Mouse (Mus musculus) MEL (cell line): ENCODE results near the gene C1ql4. TPM values are rescaled to one million over a fixed set of nuclear protein-coding genes. Genes with fewer than 3 reads are reported as not detected.

Experiments used
- DNase-seq: peaks from one replicate; pipeline ENCODE4 v3.0.0; 2011; ENCODE audit warnings: low read depth, low spot score
- H3K27ac ChIP-seq: 2 replicates; pipeline ENCODE4 v1.5.1; 2012; ENCODE audit warnings: low read depth, mild to moderate bottlenecking, control low read depth, low read length, moderate library complexity; ENCODE audit not compliant: control insufficient read depth
- H3K27me3 ChIP-seq, 2 experiments: fragments of 150-350 bp in 1 of 2; sonication (generic) in 1 of 2; 2 replicates each; pipeline ENCODE4 v1.6.1; 2012; ENCODE audit warnings: low read length in 2 of 2, mild to moderate bottlenecking in 2 of 2, improper control_type of control experiment in 1 of 2, moderate library complexity in 1 of 2; ENCODE audit not compliant: insufficient read depth in 2 of 2, control insufficient read depth in 1 of 2
- H3K36me3 ChIP-seq, 2 experiments: 2 replicates each; pipeline ENCODE4 v1.6.1; 2012 to 2014; ENCODE audit warnings: low read length in 2 of 2, improper control_type of control experiment in 1 of 2, inconsistent platforms in 1 of 2, mild to moderate bottlenecking in 1 of 2; ENCODE audit not compliant: insufficient read depth in 2 of 2, control insufficient read depth in 1 of 2
- H3K4me1 ChIP-seq, 2 experiments: fragments of 150-350 bp in 1 of 2; sonication (generic) in 1 of 2; 2 replicates each; pipeline ENCODE4 v1.6.1; 2012; ENCODE audit warnings: low read length in 2 of 2, improper control_type of control experiment in 1 of 2, mild to moderate bottlenecking in 1 of 2; ENCODE audit not compliant: insufficient read depth in 2 of 2, control insufficient read depth in 1 of 2
- H3K4me3 ChIP-seq, 2 experiments: fragments of 150-350 bp in 1 of 2; sonication (generic) in 1 of 2; 2 replicates each; pipeline ENCODE4 v1.5.1; 2012; ENCODE audit warnings: low read depth in 2 of 2, low read length in 2 of 2, mild to moderate bottlenecking in 2 of 2, moderate library complexity in 2 of 2, control low read depth in 1 of 2, improper control_type of control experiment in 1 of 2; ENCODE audit not compliant: control insufficient read depth in 1 of 2, insufficient read depth in 1 of 2
- H3K79me2 ChIP-seq: 2 replicates; pipeline ENCODE4 v1.6.1; 2012; ENCODE audit warnings: mild to moderate bottlenecking, low read length, moderate library complexity; ENCODE audit not compliant: control insufficient read depth, poor library complexity, insufficient read depth
- H3K9ac ChIP-seq: 2 replicates; pipeline ENCODE4 v1.6.1; 2012; ENCODE audit warnings: low read depth, mild to moderate bottlenecking, control low read depth, low read length, moderate library complexity; ENCODE audit not compliant: control insufficient read depth, poor library complexity, severe bottlenecking
- H3K9me3 ChIP-seq: fragments of 150-350 bp; sonication (generic); replicated peaks from 2 replicates; pipeline ENCODE4 v1.6.1; 2012; ENCODE audit warnings: mild to moderate bottlenecking, low read length, improper control_type of control experiment, moderate library complexity; ENCODE audit not compliant: insufficient read depth
- BHLHE40 ChIP-seq: IDR thresholded peaks from 2 replicates; pipeline ENCODE4 v1.6.1; 2012; ENCODE audit warnings: low read depth, mild to moderate bottlenecking, inconsistent platforms, low read length, improper control_type of control experiment, borderline replicate concordance
- CHD2 ChIP-seq: IDR thresholded peaks from 2 replicates; pipeline ENCODE4 v1.6.1; 2011; ENCODE audit warnings: low read length, improper control_type of control experiment
- CTCF ChIP-seq, 3 experiments: IDR thresholded peaks in 2 of 3; conservative IDR thresholded peaks in 1 of 3; 2 replicates each; pipeline ENCODE4 v1.5.1; 2011 to 2012; ENCODE audit warnings: low read length in 3 of 3, low read depth in 2 of 3, mild to moderate bottlenecking in 2 of 3, improper control_type of control experiment in 1 of 3, inconsistent platforms in 1 of 3, mixed read lengths in 1 of 3, moderate library complexity in 1 of 3; ENCODE audit not compliant: control insufficient read depth in 1 of 3, insufficient read depth in 1 of 3, poor library complexity in 1 of 3, severe bottlenecking in 1 of 3
- ETS1 ChIP-seq: IDR thresholded peaks from 2 replicates; pipeline ENCODE4 v1.6.1; 2012; ENCODE audit warnings: low read depth, mild to moderate bottlenecking, inconsistent platforms, low read length, improper control_type of control experiment, moderate library complexity
- JUND ChIP-seq: IDR thresholded peaks from 2 replicates; pipeline ENCODE4 v1.6.1; 2011; ENCODE audit warnings: low read depth, mild to moderate bottlenecking, improper control_type of control experiment, low read length
- MAFK ChIP-seq: IDR thresholded peaks from 2 replicates; pipeline ENCODE4 v1.6.1; 2011; ENCODE audit warnings: low read depth, mild to moderate bottlenecking, low read length, improper control_type of control experiment, borderline replicate concordance
- MEF2A ChIP-seq: IDR thresholded peaks from 2 replicates; pipeline ENCODE4 v1.6.1; 2014; ENCODE audit warnings: low read depth, mild to moderate bottlenecking, inconsistent platforms, low read length, improper control_type of control experiment; ENCODE audit not compliant: poor library complexity, insufficient replicate concordance, severe bottlenecking; ENCODE audit errors: extremely low read depth
- MYB ChIP-seq: IDR thresholded peaks from 2 replicates; pipeline ENCODE4 v1.6.1; 2011; ENCODE audit warnings: mild to moderate bottlenecking, low read depth, low read length, improper control_type of control experiment
- MYC ChIP-seq: IDR thresholded peaks from 2 replicates; pipeline ENCODE4 v1.6.1; 2011; ENCODE audit warnings: low read depth, mild to moderate bottlenecking, low read length, improper control_type of control experiment, moderate library complexity
- NELFE ChIP-seq: IDR thresholded peaks from 2 replicates; pipeline ENCODE4 v1.6.1; 2011; ENCODE audit warnings: low read depth, low read length, improper control_type of control experiment
- POLR2A ChIP-seq, 2 experiments: IDR thresholded peaks; 2 replicates each; pipeline ENCODE4 v1.6.1; 2011 to 2012; ENCODE audit warnings: low read length in 2 of 2, mild to moderate bottlenecking in 2 of 2, control low read depth in 1 of 2, improper control_type of control experiment in 1 of 2, low read depth in 1 of 2, moderate library complexity in 1 of 2; ENCODE audit not compliant: control insufficient read depth in 1 of 2, insufficient read depth in 1 of 2, poor library complexity in 1 of 2
- TBP ChIP-seq: IDR thresholded peaks from 2 replicates; pipeline ENCODE4 v1.8.0; 2011; ENCODE audit warnings: low read depth, low read length, improper control_type of control experiment
- UBTF ChIP-seq: IDR thresholded peaks from 2 replicates; pipeline ENCODE4 v1.6.1; 2012; ENCODE audit warnings: low read depth, mild to moderate bottlenecking, inconsistent platforms, low read length, improper control_type of control experiment, moderate library complexity, borderline replicate concordance; ENCODE audit not compliant: insufficient read depth
- USF1 ChIP-seq: IDR thresholded peaks from 2 replicates; pipeline ENCODE4 v1.6.1; 2014; ENCODE audit warnings: low read depth, mild to moderate bottlenecking, inconsistent platforms, low read length, improper control_type of control experiment, moderate library complexity
- ZC3H11A ChIP-seq: IDR thresholded peaks from 2 replicates; pipeline ENCODE4 v1.6.1; 2012; ENCODE audit warnings: low read depth, mild to moderate bottlenecking, inconsistent platforms, low read length, improper control_type of control experiment
- ZKSCAN1 ChIP-seq: IDR thresholded peaks from 2 replicates; pipeline ENCODE4 v1.6.1; 2012; ENCODE audit warnings: low read depth, mild to moderate bottlenecking, inconsistent platforms, low read length, improper control_type of control experiment, moderate library complexity
- polyA plus RNA-seq, 2 experiments: library from polyadenylated mRNA; stranded (reverse) in 1 of 2; unstranded in 1 of 2; fragments of >175 nt in 1 of 2; fragments of >200 nt in 1 of 2; gene quantifications; 2 replicates each; pipeline versions ENCODE4 v1.2.1 to v1.2.4; 2012; ENCODE audit warnings: low replicate concordance in 2 of 2, low read depth in 1 of 2; ENCODE audit not compliant: insufficient read length in 2 of 2, insufficient read depth in 1 of 2, missing spikeins in 1 of 2
- total RNA-seq: library from RNA; depleted of rRNA; stranded (reverse); fragments of 300-350 nt; gene quantifications from 2 replicates; pipeline ENCODE4 v1.2.3, GENCODE M21; 2012; rRNA removed

The C1ql4 gene
- 0.15 TPM in 1 of 2 replicates, not detected in the other for total RNA-seq
- polyA plus RNA-seq = under 1 TPM in 1 of 2 experiments, not detected in 1; 0.08 TPM

GRCm38 (mm10) chr15:99087253-99088075, at the start of gene C1ql4:
C1ql4 (minus strand) TSS chr15:99087817.
- Histone ChIP-seq H3K27ac (no peak within 1 kb of the TSS), H3K9me3 (no peaks in the 10 kb centered on the region), H3K36me3 (peaks cover 2 to 3% of the 10 kb centered on the region in 2 experiments; a peak in 3 of 4 replicates), H3K27me3 (no peaks in the 10 kb centered on the region), H3K9ac (no peak within 1 kb of the TSS), H3K79me2 (no peaks in the 10 kb centered on the region), H3K4me1 (no peaks in the 10 kb centered on the region), H3K4me3 (peak within 1 kb of the TSS; percentile 35 to 56)
- DNase-seq = no peak
- TF ChIP-seq ZKSCAN1 = no peak
- no peak for TF ChIP-seq MYB
- TF ChIP-seq MYC = no peak
- TF ChIP-seq ZC3H11A = no peak
- TF ChIP-seq CTCF (IDR thresholded peaks at IDR 0.05 in 2 of 3, conservative IDR thresholded peaks at IDR 0.05 in 1 of 3; ENCODE audit: control insufficient read depth in 1 of 3, insufficient read depth in 1 of 3, low read depth in 2 of 3, low read length in 3 of 3, poor library complexity in 1 of 3, severe bottlenecking in 1 of 3) = 0 out of 6 replicates have a peak, but pooled peaks of 1 of the 3 experiments have one; percentile 1
- no peak for TF ChIP-seq BHLHE40

GRCm38 (mm10) chr15:99129956-99130910, 42.6 kb upstream of the C1ql4 start:
- Histone ChIP-seq H3K36me3 (peaks cover 0 to 4% of the 10 kb centered on the region in 2 experiments; a peak in 3 of 4 replicates), H3K79me2 (peaks cover 8% of the 10 kb centered on the region), H3K9me3 (no peaks in the 10 kb centered on the region), H3K9ac (no peak overlapping the region), H3K27ac (no peak overlapping the region), H3K4me3 (no peak overlapping the region), H3K27me3 (peaks cover 0 to 3% of the 10 kb centered on the region in 2 experiments; a peak in 2 of 4 replicates), H3K4me1 (no peaks in the 10 kb centered on the region)
- DNase-seq = no peak
- TF ChIP-seq NELFE (no peak), MEF2A (no peak), ZC3H11A (no peak), MYB (no peak), POLR2A (IDR thresholded peaks at IDR 0.05; ENCODE audit: control insufficient read depth in 1 of 2, insufficient read depth in 1 of 2, low read depth in 1 of 2, low read length in 2 of 2, poor library complexity in 1 of 2) (no peak), TBP (no peak), JUND (no peak), ETS1 (no peak), MAFK (no peak), CHD2 (no peak), UBTF (no peak), USF1 (no peak)
